Mouse (Mus musculus) neural tube, embryonic 12.5 days (tissue): ENCODE results near the gene Hba-a2. TPM values are rescaled to one million over a fixed set of nuclear protein-coding genes. Genes with fewer than 3 reads are reported as not detected.
"Not testable (repeated sequence)": the region's sequence is repeated elsewhere in the genome, so short reads cannot be mapped to it uniquely, and the experiment has no call there.

Experiments
- ATAC-seq: fragments of 200-750 bp; cut with Nextera tagmentation; 2 replicates; pipeline ENCODE4 v1.8.0; 2017; ENCODE audit warnings: low read depth, mild to moderate bottlenecking, moderate TSS enrichment, moderate library complexity; ENCODE audit not compliant: low FRiP score
- H3K27ac ChIP-seq: fragments of 300-500 bp; sonication (generic); 2 replicates; pipeline ENCODE4 v1.5.1; 2016
- H3K27me3 ChIP-seq: fragments of 300-500 bp; sonication (generic); replicated peaks from 2 replicates; pipeline ENCODE4 v1.6.1; 2016; ENCODE audit warnings: mild to moderate bottlenecking
- H3K36me3 ChIP-seq: fragments of 300-500 bp; sonication (generic); 2 replicates; pipeline ENCODE4 v1.6.1; 2016; ENCODE audit warnings: mild to moderate bottlenecking
- H3K4me1 ChIP-seq: fragments of 300-500 bp; sonication (generic); 2 replicates; pipeline ENCODE4 v1.6.1; 2016
- H3K4me2 ChIP-seq: fragments of 300-500 bp; sonication (generic); replicated peaks from 2 replicates; pipeline ENCODE4 v1.6.1; 2016; ENCODE audit warnings: mild to moderate bottlenecking
- H3K4me3 ChIP-seq: fragments of 300-500 bp; sonication (generic); 2 replicates; pipeline ENCODE4 v1.5.1; 2016
- H3K9ac ChIP-seq: fragments of 300-500 bp; sonication (generic); 2 replicates; pipeline ENCODE4 v1.6.1; 2016; ENCODE audit warnings: mild to moderate bottlenecking
- H3K9me3 ChIP-seq: fragments of 300-500 bp; sonication (generic); 2 replicates; pipeline ENCODE4 v1.6.1; 2016; ENCODE audit warnings: mild to moderate bottlenecking
- WGBS: fragments of 180-500 bp; shearing (Covaris S2); methylation state at CpG from one replicate; pipeline ENCODE4 v1.1.7; 2016; 5-methylcytosine and 5-hydroxymethylcytosine counted together
- polyA plus RNA-seq: library from polyadenylated mRNA; unstranded; fragments of >200 nt; fragmentation: Nextera tagmentation; extraction: Ambion mirVana; gene quantifications from 2 replicates; pipeline ENCODE4 v1.2.1, GENCODE M21; 2016

Gene Hba-a2
- polyA plus RNA-seq, result 5,164 and 5,594 TPM in 2 replicates

- not testable (repeated sequence) for H3K4me3 ChIP-seq, H3K36me3 ChIP-seq, H3K4me2 ChIP-seq, ATAC-seq, H3K27ac ChIP-seq, H3K27me3 ChIP-seq, H3K9ac ChIP-seq, H3K9me3 ChIP-seq, H3K4me1 ChIP-seq
- WGBS, result no CpG with 5 or more reads among the region's 4 CpGs
These were observed at the start of gene Hba-a2 for GRCm38 (mm10) chr11:32296203-32296602. Hba-a2 (plus strand) TSS chr11:32296489.

GRCm38 (mm10) chr11:32247068-32247467, 49.2 kb upstream of the Hba-a2 start:
- no peak for ATAC-seq
- H3K27me3 ChIP-seq, result no peaks in the 10 kb centered on the region
- H3K9me3 ChIP-seq, result no peaks in the 10 kb centered on the region
- H3K4me3 ChIP-seq, result no peak overlapping the region
- no peak overlapping the region for H3K27ac ChIP-seq
- no peaks in the 10 kb centered on the region for H3K4me1 ChIP-seq
- H3K36me3 ChIP-seq, result peaks cover 59% of the 10 kb centered on the region
- H3K9ac ChIP-seq, result no peak overlapping the region
- no peak overlapping the region for H3K4me2 ChIP-seq

- Histone ChIP-seq H3K4me3 (no peak overlapping the region), H3K4me1 (no peaks in the 10 kb centered on the region), H3K9ac (no peak overlapping the region), H3K27ac (no peak overlapping the region), H3K9me3 (no peaks in the 10 kb centered on the region), H3K27me3 (no peaks in the 10 kb centered on the region), H3K4me2 (no peak overlapping the region), H3K36me3 (peaks cover 69% of the 10 kb centered on the region)
- no peak for ATAC-seq
- WGBS, result 92% methylated on average over 3 of the region's 3 CpGs
These were observed 47.9 kb upstream of the Hba-a2 start for GRCm38 (mm10) chr11:32248350-32248749.

GRCm38 (mm10) chr11:32250880-32251763, 45.2 kb upstream of the Hba-a2 start:
- Histone ChIP-seq H3K27ac (no peak overlapping the region), H3K9ac (no peak overlapping the region), H3K4me1 (no peaks in the 10 kb centered on the region), H3K36me3 (peaks cover 55% of the 10 kb centered on the region), H3K27me3 (no peaks in the 10 kb centered on the region), H3K4me3 (no peak overlapping the region), H3K9me3 (no peaks in the 10 kb centered on the region), H3K4me2 (no peak overlapping the region)
- ATAC-seq, result no peak
- WGBS, result 89% methylated on average over 8 of the region's 8 CpGs

GRCm38 (mm10) chr11:32253121-32253520, 43.2 kb upstream of the Hba-a2 start:
- no peak overlapping the region for H3K27ac ChIP-seq
- no peak overlapping the region for H3K9ac ChIP-seq
- peaks cover 39% of the 10 kb centered on the region for H3K36me3 ChIP-seq
- H3K9me3 ChIP-seq, result no peaks in the 10 kb centered on the region
- H3K4me2 ChIP-seq, result no peak overlapping the region
- ATAC-seq, result no peak
- no peaks in the 10 kb centered on the region for H3K4me1 ChIP-seq
- 100% methylated on average over 1 of the region's 1 CpGs for whole genome bisulfite sequencing
- H3K4me3 ChIP-seq, result no peak overlapping the region
- H3K27me3 ChIP-seq, result no peaks in the 10 kb centered on the region

- 97% methylated on average over 1 of the region's 1 CpGs for WGBS
- ATAC-seq, result no peak
- H3K4me3 ChIP-seq, result no peak overlapping the region
- no peaks in the 10 kb centered on the region for H3K9me3 ChIP-seq
- no peaks in the 10 kb centered on the region for H3K27me3 ChIP-seq
- H3K27ac ChIP-seq, result no peak overlapping the region
- no peaks in the 10 kb centered on the region for H3K4me1 ChIP-seq
- H3K4me2 ChIP-seq, result no peak overlapping the region
- H3K36me3 ChIP-seq, result peaks cover 25% of the 10 kb centered on the region
- H3K9ac ChIP-seq, result no peak overlapping the region
These were observed 40.1 kb upstream of the Hba-a2 start for GRCm38 (mm10) chr11:32256146-32256545.

GRCm38 (mm10) chr11:32256566-32256965, 39.7 kb upstream of the Hba-a2 start:
- Histone ChIP-seq H3K36me3 (peaks cover 25% of the 10 kb centered on the region), H3K27me3 (no peaks in the 10 kb centered on the region), H3K4me3 (no peak overlapping the region), H3K4me2 (no peak overlapping the region), H3K27ac (no peak overlapping the region), H3K4me1 (no peaks in the 10 kb centered on the region), H3K9ac (no peak overlapping the region), H3K9me3 (no peaks in the 10 kb centered on the region)
- no peak for ATAC-seq
- 89% methylated on average over 3 of the region's 3 CpGs for WGBS

GRCm38 (mm10) chr11:32262674-32263415, 33.4 kb upstream of the Hba-a2 start:
- Histone ChIP-seq H3K9ac (no peak overlapping the region), H3K4me2 (no peak overlapping the region), H3K9me3 (no peaks in the 10 kb centered on the region), H3K36me3 (peaks cover 4% of the 10 kb centered on the region; the same call in 1 of the 2 replicates), H3K4me1 (peaks cover 4% of the 10 kb centered on the region), H3K27ac (no peak overlapping the region), H3K4me3 (no peak overlapping the region), H3K27me3 (no peaks in the 10 kb centered on the region)
- 82% methylated on average over 10 of the region's 10 CpGs for WGBS
- no peak for ATAC-seq

- no peak for ATAC-seq
- WGBS, result 96% methylated on average over 3 of the region's 3 CpGs
- Histone ChIP-seq H3K4me2 (no peak overlapping the region), H3K4me1 (peaks cover 7% of the 10 kb centered on the region), H3K27me3 (no peaks in the 10 kb centered on the region), H3K4me3 (no peak overlapping the region), H3K9me3 (no peaks in the 10 kb centered on the region), H3K27ac (no peak overlapping the region), H3K36me3 (peaks cover 4% of the 10 kb centered on the region; the same call in 1 of the 2 replicates), H3K9ac (no peak overlapping the region)
These were observed 31.1 kb upstream of the Hba-a2 start for GRCm38 (mm10) chr11:32265117-32265738.

- Histone ChIP-seq H3K36me3 (peaks cover under 1% of the 10 kb centered on the region; the same call in 1 of the 2 replicates), H3K4me1 (peaks cover 7% of the 10 kb centered on the region), H3K4me2 (0 out of 2 replicates have a peak overlapping the region, but pooled peaks have one; percentile 20), H3K9ac (no peak overlapping the region), H3K9me3 (no peaks in the 10 kb centered on the region), H3K27ac (no peak overlapping the region), H3K4me3 (no peak overlapping the region), H3K27me3 (no peaks in the 10 kb centered on the region)
- WGBS, result 89% methylated on average over 6 of the region's 6 CpGs
- no peak for ATAC-seq
These were observed 30.1 kb upstream of the Hba-a2 start for GRCm38 (mm10) chr11:32266194-32266593.

GRCm38 (mm10) chr11:32266776-32267175, 29.5 kb upstream of the Hba-a2 start:
- ATAC-seq, result no peak; the same call in 1 of the 2 replicates
- H3K4me3 ChIP-seq, result peak overlapping the region; percentile 72
- WGBS, result 30% methylated on average over 6 of the region's 6 CpGs

More at GRCm38 (mm10) chr11:32266776-32267175, 29.5 kb upstream of the Hba-a2 start:
- H3K36me3 ChIP-seq, result no peaks in the 10 kb centered on the region
- H3K9me3 ChIP-seq, result no peaks in the 10 kb centered on the region
- peaks cover 7% of the 10 kb centered on the region for H3K4me1 ChIP-seq
- peak overlapping the region; percentile 98 for H3K27ac ChIP-seq
- H3K27me3 ChIP-seq, result no peaks in the 10 kb centered on the region
- H3K4me2 ChIP-seq, result peak overlapping the region; percentile 59
- H3K9ac ChIP-seq, result peak overlapping the region; percentile 92
